Mouse (Mus musculus) spleen, postnatal 0 days (tissue): Measurements from ENCODE around the gene Cyp4a32. TPM values are rescaled to one million over a fixed set of nuclear protein-coding genes. Genes with fewer than 3 reads are reported as not detected.

Experiments used
- polyA plus RNA-seq: library from polyadenylated mRNA; unstranded; fragments of >200 nt; fragmentation: Nextera tagmentation; extraction: Ambion mirVana; gene quantifications from 2 replicates; pipeline ENCODE4 v1.2.1, GENCODE M21; 2015

Cyp4a32 gene
- not detected in 2 replicates for polyA plus RNA-seq

GRCm38 (mm10) chr4:115600611-115601010 is at the start of gene Cyp4a32:
Gene Cyp4a32 (plus strand): TSS chr4:115600969.

DNA sequence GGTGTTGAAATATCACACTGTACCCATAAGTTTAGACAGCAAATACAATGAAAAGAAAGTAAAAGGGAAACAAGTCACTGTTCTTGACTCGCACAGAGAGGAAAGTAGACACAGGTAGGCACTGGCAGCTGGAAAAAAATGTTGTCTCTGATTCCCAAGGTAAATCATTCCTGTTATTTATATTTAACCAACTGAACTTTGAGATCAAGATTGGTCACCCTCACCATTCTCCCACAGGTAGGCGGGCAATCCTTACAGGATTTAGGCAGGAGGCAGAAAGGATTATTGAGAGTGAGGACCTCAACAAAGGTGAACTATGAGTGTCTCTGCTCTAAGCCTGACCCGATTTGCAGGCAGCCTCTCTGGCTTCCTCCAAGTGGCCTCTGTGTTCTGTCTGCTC is 37.4 kb upstream of the Cyp4a32 start, which contains the start of gene Cyp4a31:
Gene Cyp4a31 (plus strand): TSS at position 249 of the 400 bp plus-strand sequence.

GRCm38 (mm10) chr4:115647580-115647979 is 46.8 kb downstream of the Cyp4a32 start, which contains the start of gene Cyp4b1:
Gene Cyp4b1 (minus strand): TSS chr4:115647723.

Other genes starting within 250 kb of the Cyp4a32 start
- gene Cyp4a12b, start 189.3 kb upstream of the Cyp4a32 start, polyA plus RNA-seq: not detected in 2 replicates
- gene Cyp4a30b, start 148.4 kb upstream of the Cyp4a32 start, polyA plus RNA-seq: not detected in 2 replicates
- gene Cyp4a14, start 104.8 kb upstream of the Cyp4a32 start, polyA plus RNA-seq: 0.24 and 0.32 TPM in 2 replicates
- gene Cyp4a10, start 82.7 kb upstream of the Cyp4a32 start, polyA plus RNA-seq: 0.16 and 0.17 TPM in 2 replicates
- 0.25 and 0.32 TPM in 2 replicates for gene Cyp4a31, start 37.3 kb upstream of the Cyp4a32 start, polyA plus RNA-seq
- gene Cyp4b1, start 46.8 kb downstream of the Cyp4a32 start, polyA plus RNA-seq: 0.42 and 0.46 TPM in 2 replicates
- gene Efcab14, start 136.8 kb downstream of the Cyp4a32 start, polyA plus RNA-seq: 16.4 and 16.8 TPM in 2 replicates
- gene Tex38, start 180.0 kb downstream of the Cyp4a32 start, polyA plus RNA-seq: 0.17 TPM in 1 of 2 replicates, not detected in the other
- gene Atpaf1, start 183.8 kb downstream of the Cyp4a32 start, polyA plus RNA-seq: 23.0 and 24.3 TPM in 2 replicates
- 8.6 and 12.5 TPM in 2 replicates for gene Mob3c, start 227.1 kb downstream of the Cyp4a32 start, polyA plus RNA-seq
- 32.7 TPM in 2 replicates for gene Mknk1, start 238.2 kb downstream of the Cyp4a32 start, polyA plus RNA-seq